Mouse (Mus musculus) forebrain, postnatal 0 days (tissue): ENCODE data around the gene Ccnjl. TPM values are rescaled to one million over a fixed set of nuclear protein-coding genes. Genes with fewer than 3 reads are reported as not detected.

Experiments used
- ATAC-seq: fragments of 200-750 bp; cut with Nextera tagmentation; 2 replicates; pipeline ENCODE4 v1.8.0; 2017; ENCODE audit warnings: mild to moderate bottlenecking, moderate library complexity
- DNase-seq: peaks from one replicate; pipeline ENCODE4 v3.0.0-alpha.2; 2015
- H3K27ac ChIP-seq: fragments of 300-500 bp; sonication (generic); 2 replicates; pipeline ENCODE4 v1.5.1; 2014; ENCODE audit warnings: low read depth, mild to moderate bottlenecking, antibody characterized with exemption, low read length, moderate library complexity, mixed read lengths
- H3K27me3 ChIP-seq: fragments of 300-500 bp; sonication (generic); 2 replicates; pipeline ENCODE4 v1.6.1; 2014; ENCODE audit warnings: mild to moderate bottlenecking, low read length, mixed read lengths; ENCODE audit not compliant: insufficient read depth
- H3K36me3 ChIP-seq: fragments of 300-500 bp; sonication (generic); 2 replicates; pipeline ENCODE4 v1.6.1; 2014; ENCODE audit warnings: mild to moderate bottlenecking, moderate library complexity; ENCODE audit not compliant: insufficient read depth
- H3K4me1 ChIP-seq: fragments of 300-500 bp; sonication (generic); 2 replicates; pipeline ENCODE4 v1.6.1; 2014; ENCODE audit warnings: antibody characterized with exemption; ENCODE audit not compliant: insufficient read depth
- H3K4me2 ChIP-seq: fragments of 300-500 bp; sonication (generic); 2 replicates; pipeline ENCODE4 v1.6.1; 2014; ENCODE audit warnings: low read depth, mild to moderate bottlenecking, moderate library complexity
- H3K4me3 ChIP-seq: fragments of 300-500 bp; sonication (generic); 2 replicates; pipeline ENCODE4 v1.5.1; 2014; ENCODE audit warnings: low read depth, low read length, mixed read lengths
- H3K9ac ChIP-seq: fragments of 300-500 bp; sonication (generic); 2 replicates; pipeline ENCODE4 v1.6.1; 2014; ENCODE audit warnings: mild to moderate bottlenecking
- H3K9me3 ChIP-seq: fragments of 300-500 bp; sonication (generic); 2 replicates; pipeline ENCODE4 v1.6.1; 2016; ENCODE audit warnings: low read length
- CTCF ChIP-seq: sonication (generic); IDR thresholded peaks from 2 replicates; pipeline ENCODE4 v1.5.1; 2016; ENCODE audit warnings: antibody characterized with exemption, control low read depth, low read depth
- WGBS: fragments of 180-500 bp; shearing (Covaris S2); extraction: QIAGEN DNeasy Blood & Tissue Kit; methylation state at CpG from one replicate; pipeline ENCODE4 v1.1.7; 2014; 5-methylcytosine and 5-hydroxymethylcytosine counted together
- polyA plus RNA-seq: library from polyadenylated mRNA; unstranded; fragments of >200 nt; fragmentation: Nextera tagmentation; extraction: Ambion mirVana; gene quantifications from 2 replicates; pipeline ENCODE4 v1.2.1, GENCODE M21; 2015
- total RNA-seq: library from RNA; depleted of rRNA; stranded (reverse); fragments of >200 nt; gene quantifications from 2 replicates; pipeline ENCODE4 v1.2.3, GENCODE M21; 2014

Gene Ccnjl
- total and polyA plus RNA-seq, 2 experiments from 2014 or later: 1.3 to 4.5 TPM

DNA sequence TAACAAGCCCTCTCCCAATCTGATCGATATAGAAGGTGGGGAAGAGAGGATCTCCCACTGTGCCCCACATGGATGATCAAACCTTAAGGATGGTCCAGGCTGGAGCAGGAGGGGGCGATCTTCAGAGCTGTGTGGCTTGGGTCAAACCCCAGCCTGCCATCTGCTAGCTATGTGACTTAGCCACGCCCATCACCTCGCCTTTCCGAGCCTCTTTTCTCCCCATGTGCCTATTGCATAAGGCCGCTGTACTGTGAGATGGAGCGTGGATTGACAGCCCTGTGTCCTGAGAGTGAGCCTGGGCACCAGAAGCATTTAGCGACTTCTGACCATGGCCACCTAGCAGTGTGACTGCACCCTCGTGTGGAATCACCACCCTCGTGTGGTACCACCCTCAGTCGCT lies 43.9 kb upstream of the Ccnjl start:
- no peak overlapping the region for H3K4me2 ChIP-seq
- no peak for ATAC-seq
- 52% methylated on average over 11 of the region's 11 CpGs for WGBS

DNA sequence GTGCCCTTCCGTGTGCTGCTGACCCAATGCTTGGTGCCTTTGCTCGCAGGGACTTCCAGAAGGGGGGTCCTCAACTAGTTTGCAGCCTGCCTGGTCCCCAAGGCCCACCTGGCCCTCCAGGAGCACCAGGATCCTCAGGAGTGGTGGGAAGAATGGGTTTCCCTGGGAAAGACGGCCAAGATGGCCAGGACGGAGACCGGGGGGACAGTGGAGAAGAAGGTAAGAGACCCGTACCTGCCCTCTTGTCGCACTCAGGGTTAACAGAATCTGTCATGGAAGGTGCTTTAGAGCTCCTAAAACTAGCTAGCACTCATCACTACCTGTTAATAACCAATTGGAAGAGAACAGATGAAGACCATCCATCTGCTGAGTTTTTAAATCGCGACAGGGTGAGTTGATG lies 42.7 kb upstream of the Ccnjl start:
- WGBS: 82% methylated on average over 9 of the region's 9 CpGs
- ATAC-seq (no peak), DNase-seq (no peak)
- Histone ChIP-seq H3K4me3 (no peak overlapping the region), H3K27ac (no peak overlapping the region), H3K4me2 (no peak overlapping the region), H3K4me1 (no peaks in the 10 kb centered on the region), H3K9ac (no peak overlapping the region), H3K36me3 (no peaks in the 10 kb centered on the region), H3K27me3 (no peaks in the 10 kb centered on the region), H3K9me3 (no peaks in the 10 kb centered on the region)
- TF ChIP-seq CTCF: no peak

More for the DNA sequence above, 43.9 kb upstream of the Ccnjl start:
- Histone ChIP-seq H3K27me3 (no peaks in the 10 kb centered on the region), H3K27ac (no peak overlapping the region), H3K9ac (no peak overlapping the region), H3K4me1 (no peaks in the 10 kb centered on the region), H3K4me3 (no peak overlapping the region), H3K9me3 (no peaks in the 10 kb centered on the region), H3K36me3 (no peaks in the 10 kb centered on the region)
- no peak for TF ChIP-seq CTCF
- DNase-seq: no peak

DNA sequence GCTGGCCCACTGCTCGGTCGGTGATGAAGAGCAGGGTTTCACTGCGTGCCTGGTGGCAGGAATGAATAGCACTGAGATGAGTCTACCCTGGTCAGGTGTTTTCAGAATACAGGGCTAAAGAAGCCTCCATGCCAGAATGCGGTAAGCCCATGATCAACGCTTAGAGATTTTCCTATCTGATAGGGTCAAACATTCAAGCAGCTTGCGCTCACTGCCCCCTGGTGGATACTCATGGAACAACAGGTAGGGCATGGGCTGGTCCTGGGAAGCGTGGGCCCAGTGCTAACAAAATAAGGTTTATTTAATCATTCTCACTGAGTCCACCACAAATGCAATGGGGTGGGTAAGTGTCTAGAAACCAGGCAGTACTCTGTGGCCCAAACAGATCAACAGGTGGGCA lies 35.9 kb upstream of the Ccnjl start:
- peak; percentile 5 for ATAC-seq

DNA sequence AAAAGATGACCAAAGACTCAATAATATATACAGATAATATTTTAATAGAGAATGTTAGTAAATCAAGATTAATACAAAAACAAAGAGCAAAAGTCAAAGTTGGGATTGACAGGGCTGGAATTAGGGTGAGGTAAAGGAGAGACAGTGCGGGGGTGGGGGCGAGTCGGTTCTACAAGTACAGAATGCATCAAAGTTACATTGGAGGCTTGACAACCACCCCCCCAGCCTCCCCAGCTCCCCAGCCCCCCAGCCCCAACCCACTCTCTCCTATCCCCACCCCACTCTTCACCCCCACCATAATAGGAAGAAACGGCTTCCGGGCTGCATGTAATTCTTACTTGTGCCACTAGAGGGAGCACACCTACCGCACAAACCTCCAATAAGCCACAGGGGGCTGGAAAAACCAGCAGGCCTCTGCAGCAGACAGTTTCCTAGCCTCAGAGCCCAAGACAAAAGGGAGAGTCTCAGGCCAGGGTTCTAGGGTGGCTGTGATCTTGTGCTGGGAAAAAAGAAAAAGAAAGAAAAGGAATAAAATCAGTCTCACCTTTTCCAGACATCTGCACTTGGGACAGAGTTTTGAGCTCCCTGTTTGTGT lies 34.7 kb upstream of the Ccnjl start:
- peaks cover 4% of the 10 kb centered on the region for H3K9me3 ChIP-seq
- DNase-seq (peak; percentile 89), ATAC-seq (peak; percentile 85)
- H3K27ac ChIP-seq: no peak overlapping the region
- WGBS: 19% methylated on average over 6 of the region's 6 CpGs
- no peak overlapping the region for H3K9ac ChIP-seq
- H3K27me3 ChIP-seq: no peaks in the 10 kb centered on the region
- peak; percentile 93 for TF ChIP-seq CTCF
- H3K4me2 ChIP-seq: no peak overlapping the region
- no peak overlapping the region for H3K4me3 ChIP-seq
- H3K36me3 ChIP-seq: no peaks in the 10 kb centered on the region
- H3K4me1 ChIP-seq: no peaks in the 10 kb centered on the region

More for the DNA sequence above, 35.9 kb upstream of the Ccnjl start:
- no peaks in the 10 kb centered on the region for H3K9me3 ChIP-seq
- no peaks in the 10 kb centered on the region for H3K36me3 ChIP-seq
- peak; percentile 76 for DNase-seq
- no peak overlapping the region for H3K9ac ChIP-seq
- WGBS: 27% methylated on average over 7 of the region's 7 CpGs
- no peak overlapping the region for H3K4me3 ChIP-seq
- no peaks in the 10 kb centered on the region for H3K4me1 ChIP-seq
- no peaks in the 10 kb centered on the region for H3K27me3 ChIP-seq
- H3K27ac ChIP-seq: no peak overlapping the region
- peak; percentile 94 for TF ChIP-seq CTCF
- H3K4me2 ChIP-seq: no peak overlapping the region

DNA sequence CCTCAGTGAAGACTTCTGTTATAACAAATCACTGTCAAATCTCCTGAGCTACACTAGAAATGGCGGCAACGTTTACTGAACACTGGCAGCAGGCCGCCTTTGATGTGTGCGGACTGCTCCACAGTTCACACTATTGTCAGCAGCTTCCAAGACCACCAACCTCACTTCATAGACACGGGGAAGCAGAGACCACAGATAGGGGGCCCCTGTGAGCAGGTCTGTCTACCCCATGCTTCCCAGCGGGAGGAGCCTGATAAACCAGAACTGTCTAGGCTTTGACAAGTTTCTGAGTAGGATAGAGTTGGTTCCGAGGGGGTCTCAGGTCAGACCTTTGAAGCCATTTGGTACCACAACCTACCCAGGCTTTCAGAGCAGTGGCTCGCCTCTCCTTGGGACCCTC lies 33.5 kb upstream of the Ccnjl start:
- H3K9ac ChIP-seq: no peak overlapping the region
- no peak for DNase-seq
- H3K4me3 ChIP-seq: no peak overlapping the region
- ATAC-seq: peak; percentile 46; the same call in 1 of the 2 replicates
- H3K27ac ChIP-seq: no peak overlapping the region
- no peaks in the 10 kb centered on the region for H3K36me3 ChIP-seq
- peaks cover 4% of the 10 kb centered on the region for H3K9me3 ChIP-seq
- H3K4me2 ChIP-seq: no peak overlapping the region
- no peaks in the 10 kb centered on the region for H3K27me3 ChIP-seq
- peak; percentile 43; the same call in 1 of the 2 replicates for TF ChIP-seq CTCF
- WGBS: 41% methylated on average over 8 of the region's 8 CpGs
- H3K4me1 ChIP-seq: no peaks in the 10 kb centered on the region

DNA sequence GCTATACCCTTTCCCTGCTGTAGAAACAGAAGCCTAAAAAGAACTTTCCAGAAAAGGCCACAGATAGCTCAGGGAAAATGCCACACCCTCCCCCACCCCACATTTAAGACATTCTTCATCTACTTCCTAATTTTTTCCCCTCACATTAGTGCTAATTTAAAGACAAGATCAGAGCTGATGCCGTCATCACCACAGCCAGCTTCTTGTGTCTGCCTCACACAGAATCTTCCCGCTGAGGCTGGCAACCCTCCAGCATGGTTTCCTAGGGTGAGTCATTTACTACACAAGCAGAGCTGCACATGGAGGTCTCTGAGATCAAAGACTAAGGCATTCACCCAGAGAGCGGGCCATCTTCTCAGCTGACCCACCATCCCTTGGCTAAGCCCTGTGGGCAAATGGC lies 33.1 kb upstream of the Ccnjl start:
- ATAC-seq (no peak), DNase-seq (peak; percentile 43)
- no peak overlapping the region for H3K4me2 ChIP-seq
- H3K9ac ChIP-seq: no peak overlapping the region
- H3K4me1 ChIP-seq: no peaks in the 10 kb centered on the region
- H3K27ac ChIP-seq: no peak overlapping the region
- H3K27me3 ChIP-seq: no peaks in the 10 kb centered on the region
- no peak for TF ChIP-seq CTCF
- peaks cover 4% of the 10 kb centered on the region for H3K9me3 ChIP-seq
- no peaks in the 10 kb centered on the region for H3K36me3 ChIP-seq
- WGBS: 32% methylated on average over 3 of the region's 3 CpGs
- no peak overlapping the region for H3K4me3 ChIP-seq

DNA sequence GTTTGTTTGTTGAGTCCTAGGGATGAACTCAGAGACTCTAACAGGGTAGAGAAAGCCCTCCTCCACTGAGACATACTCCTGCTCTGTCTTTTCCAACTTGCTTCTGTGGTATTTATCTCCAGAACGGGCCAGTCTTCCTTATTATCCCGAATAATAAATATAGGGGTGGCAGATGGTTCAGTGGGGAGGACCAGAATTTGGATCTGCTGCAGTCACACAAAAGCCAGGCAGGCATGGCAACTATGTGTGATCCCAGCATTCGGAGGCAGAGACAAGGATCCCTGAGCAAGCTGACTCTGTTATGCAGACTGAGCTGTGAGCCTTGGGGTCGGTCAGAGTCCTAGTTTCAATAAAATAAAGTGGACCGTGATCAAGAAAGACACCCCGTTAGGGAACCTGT lies 27.3 kb upstream of the Ccnjl start:
- H3K9ac ChIP-seq: no peak overlapping the region
- H3K27me3 ChIP-seq: no peaks in the 10 kb centered on the region
- no peak overlapping the region for H3K4me2 ChIP-seq
- no peak for TF ChIP-seq CTCF
- H3K27ac ChIP-seq: no peak overlapping the region
- DNase-seq (no peak), ATAC-seq (peak; percentile 12; the same call in 1 of the 2 replicates)
- H3K4me1 ChIP-seq: no peaks in the 10 kb centered on the region
- WGBS: 72% methylated on average over 6 of the region's 6 CpGs
- no peaks in the 10 kb centered on the region for H3K36me3 ChIP-seq
- no peak overlapping the region for H3K4me3 ChIP-seq
- H3K9me3 ChIP-seq: peaks cover 4% of the 10 kb centered on the region
